Mouse (Mus musculus): ENCODE measurements around the gene Timm10.

GRCm38 (mm10) chr2:84797833-84798492 lies 28.8 kb upstream of the Timm10 start:
- TF ChIP-seq POLR2A (IDR thresholded peaks at IDR 0.05; ENCODE audit: extremely low read depth, insufficient read depth, low read length) (no peak), CTCF (IDR thresholded peaks at IDR 0.05; ENCODE audit: extremely low read depth, insufficient read depth, low read length) (peak; percentile 95)

Measured in cortical plate, adult 2 months (tissue).